Mouse (Mus musculus): ENCODE results near the gene Gm17617.
"Not testable (repeated sequence)": the region's sequence is repeated elsewhere in the genome, so short reads cannot be mapped to it uniquely, and the experiment has no call there.

Gm17617 gene

GRCm38 (mm10) chr13:55135382-55135781 lies 2.0 kb upstream of the Gm17617 start:
- DNase-seq (ENCODE audit: low read depth, low spot score): peak; percentile 61

DNA sequence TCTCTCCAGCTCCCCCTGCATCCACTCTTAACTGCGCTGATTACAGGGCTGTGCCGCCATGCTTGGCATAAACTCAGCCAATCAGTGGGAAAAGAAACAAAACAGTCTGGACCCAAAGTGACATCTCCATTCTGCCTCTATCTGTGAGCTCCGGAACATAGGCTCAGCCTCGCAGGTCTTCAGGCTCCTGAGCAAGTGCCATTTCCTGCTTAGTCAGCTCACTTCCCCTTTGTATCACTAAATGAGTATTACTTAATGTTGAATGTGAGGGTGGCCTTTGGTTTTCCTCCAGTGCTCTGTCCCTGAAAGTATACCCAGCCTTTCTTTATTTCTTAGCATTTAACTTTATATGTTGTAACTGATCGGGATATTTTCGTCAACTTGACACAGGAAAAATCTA lies 8.4 kb downstream of the Gm17617 start:
- no peak for DNase-seq (ENCODE audit: low read depth, low spot score)

GRCm38 (mm10) chr13:55114375-55114774 lies 19.0 kb downstream of the Gm17617 start:
- no peak for DNase-seq (ENCODE audit: low read depth, low spot score)

- no peak for DNase-seq (ENCODE audit: low read depth, low spot score)
Measured at GRCm38 (mm10) chr13:55107694-55108093, 25.7 kb downstream of the Gm17617 start.

DNA sequence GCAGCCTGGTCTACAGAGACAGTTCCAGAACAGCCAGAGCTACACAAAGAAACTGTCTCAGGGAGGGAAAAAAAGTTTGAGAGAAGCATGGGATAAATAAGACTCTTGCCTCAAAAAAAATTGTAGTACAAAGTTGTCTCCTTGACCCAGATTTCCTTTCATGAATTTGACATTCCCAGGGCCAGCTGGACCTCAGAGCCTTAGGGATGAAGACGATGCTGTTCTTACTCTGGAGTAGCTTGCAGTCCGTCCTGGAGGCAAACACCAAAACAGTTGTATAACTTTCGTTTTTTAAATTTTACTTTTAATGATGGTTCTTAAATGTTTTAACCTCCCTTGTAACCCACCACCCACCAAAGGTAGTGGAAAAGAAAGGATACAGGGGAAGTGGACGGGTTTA lies 26.2 kb downstream of the Gm17617 start:
- DNase-seq (ENCODE audit: low read depth, low spot score): no peak

DNA sequence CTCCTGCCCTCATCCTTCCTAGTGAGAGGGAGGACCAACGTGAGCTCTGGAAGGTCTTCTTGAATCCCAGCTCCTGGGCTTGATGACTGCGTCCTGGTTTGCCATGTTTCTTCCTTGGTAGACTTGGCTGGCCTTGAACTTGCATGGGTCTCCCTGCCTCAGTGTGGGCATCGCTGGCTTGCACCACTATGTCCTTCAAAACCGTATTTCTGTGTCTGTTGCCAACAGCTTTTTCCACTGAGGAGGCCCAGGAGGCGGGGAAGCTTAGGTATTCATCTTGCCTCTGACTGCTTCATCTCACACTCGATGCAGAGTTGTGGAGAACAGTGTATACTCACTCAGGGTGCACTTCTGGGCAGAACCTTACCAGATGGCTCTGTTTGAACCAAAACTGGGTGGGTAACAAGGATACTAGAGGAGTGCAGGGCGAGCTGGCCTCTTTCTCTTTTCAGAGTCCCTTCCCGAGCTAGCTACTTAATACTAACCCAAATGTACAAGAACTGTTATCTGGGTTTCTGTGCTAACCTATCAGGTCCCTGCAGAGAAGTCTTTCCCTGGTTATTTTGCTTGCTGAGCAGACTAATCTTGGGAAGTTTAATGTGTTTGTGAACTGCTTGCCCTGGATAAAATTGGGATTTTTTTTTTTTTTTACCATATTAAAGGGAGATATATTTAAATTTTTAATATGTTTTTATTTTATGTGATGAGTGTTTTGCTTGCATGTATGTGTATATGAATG lies 27.2 kb downstream of the Gm17617 start:
- no peak for DNase-seq (ENCODE audit: low read depth, low spot score)

- peak; percentile 96 for DNase-seq (ENCODE audit: low read depth, low spot score)
Measured at GRCm38 (mm10) chr13:55105045-55105952, 28.0 kb downstream of the Gm17617 start, which contains the start of gene Zfp346. Gene Zfp346 (plus strand): TSS chr13:55105311.

DNA sequence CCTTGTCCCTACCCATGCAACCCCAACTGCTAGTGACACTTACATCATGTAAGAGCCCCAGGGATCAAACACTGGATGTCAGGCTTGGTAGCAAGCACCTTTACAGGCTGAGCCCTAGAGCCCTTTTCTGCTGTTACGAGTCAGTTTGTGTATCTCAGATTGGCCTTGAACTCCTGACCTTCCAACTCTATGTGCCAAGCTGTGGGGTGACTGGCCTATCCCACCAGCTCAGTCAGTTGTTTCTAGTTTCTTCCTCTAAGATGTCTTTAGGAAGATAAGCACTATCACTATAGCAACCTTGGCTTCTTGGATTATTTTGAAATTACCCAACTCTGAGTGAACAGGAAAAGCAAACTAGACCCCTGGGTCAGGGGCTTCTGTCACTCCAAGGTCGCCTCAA lies 30.0 kb downstream of the Gm17617 start:
- DNase-seq (ENCODE audit: low read depth, low spot score): no peak

GRCm38 (mm10) chr13:55102366-55102765 lies 31.0 kb downstream of the Gm17617 start:
- no peak for DNase-seq (ENCODE audit: low read depth, low spot score)

- DNase-seq (ENCODE audit: low read depth, low spot score): peak; percentile 44
Measured at GRCm38 (mm10) chr13:55101627-55102026, 31.7 kb downstream of the Gm17617 start.

GRCm38 (mm10) chr13:55099726-55100478 lies 33.4 kb downstream of the Gm17617 start, which contains the start of gene Uimc1:
Gene Uimc1 (minus strand): TSS chr13:55100300.
- DNase-seq (ENCODE audit: low read depth, low spot score): peak; percentile 80

DNA sequence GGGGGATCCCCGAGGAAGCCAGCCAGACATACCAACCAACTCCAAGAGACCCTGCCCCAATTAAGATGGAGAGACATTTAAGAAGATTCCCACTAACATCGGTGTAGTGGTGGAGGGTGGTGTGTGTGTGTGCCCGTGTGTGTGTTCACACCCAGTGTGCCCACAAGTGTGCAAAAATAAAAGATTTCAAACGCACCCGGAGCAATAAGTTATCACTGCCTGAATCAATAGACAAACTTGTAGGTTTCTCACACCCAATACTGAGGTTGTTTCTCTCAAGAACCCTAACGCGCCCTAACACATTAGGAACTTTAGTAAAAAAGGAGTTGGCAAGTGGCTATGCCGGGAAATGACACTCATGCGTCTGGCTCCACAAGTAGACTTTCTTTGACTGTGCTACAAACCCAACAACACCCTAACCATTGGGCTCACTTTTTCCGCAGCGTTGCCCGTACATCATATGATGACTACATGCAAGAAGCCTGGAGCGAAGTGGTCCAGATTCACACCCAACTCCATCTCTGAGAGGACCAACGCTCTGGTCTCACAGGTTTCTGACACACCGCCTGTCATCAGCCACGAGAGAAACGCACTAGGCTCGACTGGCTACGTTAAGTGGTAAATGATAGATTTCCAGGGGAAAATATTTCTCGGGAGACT lies 34.2 kb downstream of the Gm17617 start:
- DNase-seq (ENCODE audit: low read depth, low spot score): peak; percentile 70

DNA sequence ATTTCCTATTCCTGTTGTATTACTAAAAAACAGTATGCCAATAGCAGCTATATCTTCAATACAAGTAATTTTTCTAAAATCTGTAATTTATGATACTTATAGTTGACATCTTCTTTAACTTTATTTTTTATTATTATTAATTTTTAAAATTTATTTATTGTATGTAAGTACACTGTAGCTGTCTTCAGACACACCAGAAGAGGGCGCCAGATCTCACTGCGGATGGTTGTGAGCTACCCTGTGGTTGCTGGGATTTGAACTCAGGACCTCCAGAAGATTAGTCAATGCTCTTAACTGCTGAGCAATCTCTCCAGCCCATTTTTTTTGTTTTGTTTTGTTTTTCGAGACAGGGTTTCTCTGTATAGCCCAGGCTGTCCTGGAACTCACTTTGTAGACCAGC lies 35.5 kb downstream of the Gm17617 start:
- not testable (repeated sequence) for DNase-seq (ENCODE audit: low read depth, low spot score)

- DNase-seq (ENCODE audit: low read depth, low spot score): no peak
Measured at GRCm38 (mm10) chr13:55092588-55092987, 40.8 kb downstream of the Gm17617 start.

Measured in ES-CJ7 (cell line).